In genomic region chr7:80862475-80862874, GRCm38 (mm10) we compare ENCODE assay signal across 12 mouse cellular contexts. TPM values are rescaled to one million over a fixed set of nuclear protein-coding genes. Genes with fewer than 3 reads are reported as not detected.
A peak's percentile ranks its signal among the peaks of the same experiment; 100 is the strongest.
DNase-seq lines count a peak whose midpoint lies in the region; ATAC-seq and TF ChIP-seq lines count a peak whose summit lies in the region.
"Had no signal": no experiment of that assay in that cellular context is flagged by ENCODE, and none has a peak within 500 bp of the region (broad histone marks: within the 10 kb centered on the region; RNA-seq: fewer than 3 reads in every experiment).

No protein-coding gene starts in this region.

- no peak overlapping the region for H3K4me3 ChIP-seq in lung, embryonic 14.5 days (ENCODE audit: low read depth, low read length)
- peak overlapping the region; percentile 30; the same call in 1 of the 2 replicates for H3K4me3 ChIP-seq in embryonic facial prominence, embryonic 10.5 days
- H3K4me3 ChIP-seq in hindbrain, embryonic 15.5 days = peak overlapping the region; percentile 92
- H3K4me3 ChIP-seq in midbrain, postnatal 0 days (ENCODE audit: low read depth, low read length) = peak overlapping the region; percentile 6; the same call in 1 of the 2 replicates
- H3K4me3 ChIP-seq: liver, embryonic 13.5 days had no signal

- H3K9me3 ChIP-seq in lung, embryonic 14.5 days (ENCODE audit: low read depth, low read length) = no peaks in the 10 kb centered on the region
- H3K9me3 ChIP-seq in embryonic facial prominence, embryonic 10.5 days = no peaks in the 10 kb centered on the region
- H3K9me3 ChIP-seq in hindbrain, embryonic 15.5 days = no peaks in the 10 kb centered on the region
- no peaks in the 10 kb centered on the region for H3K9me3 ChIP-seq in midbrain, postnatal 0 days (ENCODE audit: low read length)
- H3K9me3 ChIP-seq: G1E; liver, embryonic 13.5 days had no signal

- no peak for DNase-seq in lung, embryonic 14.5 days
- DNase-seq in lung, postnatal 4 days = no peak
- no peak for DNase-seq in embryonic facial prominence, embryonic 10.5 days (ENCODE audit: low spot score)
- DNase-seq in midbrain, postnatal 0 days (ENCODE audit: low spot score) = no peak
- DNase-seq in frontal cortex, postnatal 10 days (ENCODE audit: low spot score in 2 of 2) = no peak
- DNase-seq in left cerebral cortex, postnatal 10 days (ENCODE audit: extremely low spot score in 1 of 2, low spot score in 2 of 2) = no peak
- DNase-seq in left cerebral cortex, adult 11 months (ENCODE audit: low spot score) = no peak
- DNase-seq: cerebellum, postnatal 36 days; liver, embryonic 13.5 days; right cerebral cortex, postnatal 4 days had no signal

- no peaks in the 10 kb centered on the region for H3K27me3 ChIP-seq in lung, embryonic 14.5 days (ENCODE audit: insufficient read depth, low read length)
- H3K27me3 ChIP-seq in embryonic facial prominence, embryonic 10.5 days (replicated peaks; ENCODE audit: low read depth, poor library complexity, severe bottlenecking) = no peaks in the 10 kb centered on the region
- no peaks in the 10 kb centered on the region for H3K27me3 ChIP-seq in hindbrain, embryonic 15.5 days
- no peaks in the 10 kb centered on the region for H3K27me3 ChIP-seq in midbrain, postnatal 0 days (ENCODE audit: insufficient read depth, low read length)
- H3K27me3 ChIP-seq: liver, embryonic 13.5 days had no signal

- H3K36me3 ChIP-seq in lung, embryonic 14.5 days (ENCODE audit: insufficient read depth) = peaks cover 31% of the 10 kb centered on the region
- peaks cover 45% of the 10 kb centered on the region for H3K36me3 ChIP-seq in embryonic facial prominence, embryonic 10.5 days (replicated peaks)
- H3K36me3 ChIP-seq in hindbrain, embryonic 15.5 days = peaks cover 29% of the 10 kb centered on the region
- peaks cover 13% of the 10 kb centered on the region for H3K36me3 ChIP-seq in midbrain, postnatal 0 days (ENCODE audit: insufficient read depth, low read length)
- H3K36me3 ChIP-seq: liver, embryonic 13.5 days had no signal

- H3K27ac ChIP-seq in lung, embryonic 14.5 days (ENCODE audit: low read depth) = no peak overlapping the region
- H3K27ac ChIP-seq in embryonic facial prominence, embryonic 10.5 days (replicated peaks) = no peak overlapping the region
- H3K27ac ChIP-seq in hindbrain, embryonic 15.5 days (replicated peaks) = no peak overlapping the region
- H3K27ac ChIP-seq in midbrain, postnatal 0 days (ENCODE audit: low read depth, low read length) = no peak overlapping the region
- H3K27ac ChIP-seq: liver, embryonic 13.5 days had no signal

- H3K9ac ChIP-seq in lung, embryonic 14.5 days = no peak overlapping the region
- no peak overlapping the region for H3K9ac ChIP-seq in hindbrain, embryonic 15.5 days
- no peak overlapping the region for H3K9ac ChIP-seq in midbrain, postnatal 0 days (replicated peaks; ENCODE audit: low read length, poor library complexity, severe bottlenecking)
- H3K9ac ChIP-seq: liver, embryonic 13.5 days had no signal

- 82% methylated on average over 2 of the region's 2 CpGs for WGBS in lung, embryonic 14.5 days
- 88% methylated on average over 2 of the region's 2 CpGs for WGBS in embryonic facial prominence, embryonic 10.5 days
- 91% methylated on average over 2 of the region's 2 CpGs for WGBS in hindbrain, embryonic 15.5 days
- WGBS in midbrain, postnatal 0 days = 81% methylated on average over 2 of the region's 2 CpGs

- H3K4me1 ChIP-seq in lung, embryonic 14.5 days (ENCODE audit: insufficient read depth) = peaks cover 13% of the 10 kb centered on the region; the same call in 1 of the 2 replicates
- H3K4me1 ChIP-seq in embryonic facial prominence, embryonic 10.5 days = peaks cover 37% of the 10 kb centered on the region
- H3K4me1 ChIP-seq in hindbrain, embryonic 15.5 days (replicated peaks) = peaks cover 54% of the 10 kb centered on the region
- H3K4me1 ChIP-seq in midbrain, postnatal 0 days (ENCODE audit: insufficient read depth, low read length) = peaks cover 8% of the 10 kb centered on the region; the same call in 1 of the 2 replicates

- H3K4me2 ChIP-seq in lung, embryonic 14.5 days = peak overlapping the region; percentile 8; the same call in 1 of the 2 replicates
- peak overlapping the region; percentile 69 for H3K4me2 ChIP-seq in hindbrain, embryonic 15.5 days
- peak overlapping the region; percentile 62 for H3K4me2 ChIP-seq in midbrain, postnatal 0 days (ENCODE audit: low read depth, low read length, poor library complexity, severe bottlenecking)

- intact Hi-C loops in left cerebral cortex, postnatal 10 days (cut with DNase I) = no loop called here

- ATAC-seq in lung, embryonic 14.5 days (ENCODE audit: insufficient read depth) = no peak
- no peak for ATAC-seq in hindbrain, embryonic 15.5 days (ENCODE audit: low FRiP score, low read depth)
- ATAC-seq in midbrain, postnatal 0 days (ENCODE audit: low FRiP score) = no peak

- no peak for TF ChIP-seq CTCF in lung, embryonic 14.5 days (IDR thresholded peaks at IDR 0.05; ENCODE audit: low read depth)
- no peak for TF ChIP-seq CTCF in midbrain, postnatal 0 days (IDR thresholded peaks at IDR 0.05)

RNA-seq across cellular contexts. Expression of gene Zscan2, which starts 1.8 kb away (rescaled TPM):
- 2.2 and 3.2 TPM in 2 replicates for polyA plus RNA-seq in lung, embryonic 14.5 days (2014; fragmentation: Nextera tagmentation; extraction: Ambion mirVana)
- polyA plus RNA-seq in embryonic facial prominence, embryonic 10.5 days (2016; fragmentation: Nextera tagmentation; extraction: Ambion mirVana) = 3.0 and 3.5 TPM in 2 replicates
- 3.7 and 4.4 TPM in 2 replicates for polyA plus RNA-seq in hindbrain, embryonic 15.5 days (2015; fragmentation: Nextera tagmentation; extraction: Ambion mirVana)
- 18.2 and 22.4 TPM in 2 replicates for total RNA-seq in midbrain, postnatal 0 days (2014; rRNA removed)
- polyA plus RNA-seq in midbrain, postnatal 0 days (2015; fragmentation: Nextera tagmentation; extraction: Ambion mirVana) = 2.7 TPM in 2 replicates
- total RNA-seq in left cerebral cortex, postnatal 10 days (2021) = 10 to 100 TPM; 12.5 to 14.2 TPM

RNA-seq across cellular contexts. Expression of gene Iqgap1, which starts 36.7 kb away (rescaled TPM):
- polyA plus RNA-seq in lung, embryonic 14.5 days (2014; fragmentation: Nextera tagmentation; extraction: Ambion mirVana) = 92.3 and 95.2 TPM in 2 replicates
- polyA plus RNA-seq in embryonic facial prominence, embryonic 10.5 days (2016; fragmentation: Nextera tagmentation; extraction: Ambion mirVana) = 29.2 and 29.3 TPM in 2 replicates
- polyA plus RNA-seq in hindbrain, embryonic 15.5 days (2015; fragmentation: Nextera tagmentation; extraction: Ambion mirVana) = 20.2 and 22.7 TPM in 2 replicates
- 20.6 and 31.0 TPM in 2 replicates for total RNA-seq in midbrain, postnatal 0 days (2014; rRNA removed)
- 11.3 and 12.3 TPM in 2 replicates for polyA plus RNA-seq in midbrain, postnatal 0 days (2015; fragmentation: Nextera tagmentation; extraction: Ambion mirVana)
- total RNA-seq in left cerebral cortex, postnatal 10 days (2021) = 10 to 100 TPM; 30.9 to 34.0 TPM

RNA-seq across cellular contexts. Expression of gene Wdr73, which starts 38.6 kb away (rescaled TPM):
- polyA plus RNA-seq in lung, embryonic 14.5 days (2014; fragmentation: Nextera tagmentation; extraction: Ambion mirVana) = 29.0 and 30.9 TPM in 2 replicates
- polyA plus RNA-seq in embryonic facial prominence, embryonic 10.5 days (2016; fragmentation: Nextera tagmentation; extraction: Ambion mirVana) = 49.1 and 52.0 TPM in 2 replicates
- polyA plus RNA-seq in hindbrain, embryonic 15.5 days (2015; fragmentation: Nextera tagmentation; extraction: Ambion mirVana) = 36.2 and 39.8 TPM in 2 replicates
- 33.2 and 58.1 TPM in 2 replicates for total RNA-seq in midbrain, postnatal 0 days (2014; rRNA removed)
- 34.7 and 35.0 TPM in 2 replicates for polyA plus RNA-seq in midbrain, postnatal 0 days (2015; fragmentation: Nextera tagmentation; extraction: Ambion mirVana)
- 10 to 100 TPM; 25.4 to 28.3 TPM for total RNA-seq in left cerebral cortex, postnatal 10 days (2021)

RNA-seq across cellular contexts. Expression of gene Nmb, which starts 42.4 kb away (rescaled TPM):
- polyA plus RNA-seq in lung, embryonic 14.5 days (2014; fragmentation: Nextera tagmentation; extraction: Ambion mirVana) = 9.5 and 10.3 TPM in 2 replicates
- polyA plus RNA-seq in embryonic facial prominence, embryonic 10.5 days (2016; fragmentation: Nextera tagmentation; extraction: Ambion mirVana) = 7.0 and 7.4 TPM in 2 replicates
- 8.3 and 10.2 TPM in 2 replicates for polyA plus RNA-seq in hindbrain, embryonic 15.5 days (2015; fragmentation: Nextera tagmentation; extraction: Ambion mirVana)
- total RNA-seq in midbrain, postnatal 0 days (2014; rRNA removed) = 13.0 and 14.3 TPM in 2 replicates
- 9.4 and 10.1 TPM in 2 replicates for polyA plus RNA-seq in midbrain, postnatal 0 days (2015; fragmentation: Nextera tagmentation; extraction: Ambion mirVana)
- total RNA-seq in left cerebral cortex, postnatal 10 days (2021) = 1 to 10 TPM; 7.6 to 7.8 TPM

Comparison
In these comparisons a context has a peak if more than half of its experiments do, and no peak if none do; other contexts are left out.
1. H3K4me2 ChIP-seq: peak in every context shown above with its lines; median percentile 69 in hindbrain, embryonic 15.5 days; 62 in midbrain, postnatal 0 days; 8 in lung, embryonic 14.5 days.